Mouse (Mus musculus): Measurements from ENCODE around the gene Msrb2. TPM values are rescaled to one million over a fixed set of nuclear protein-coding genes. Genes with fewer than 3 reads are reported as not detected.

The Msrb2 gene
- polyA plus RNA-seq (2015; fragmentation: Nextera tagmentation; extraction: Ambion mirVana), result 35.5 and 41.5 TPM in 2 replicates

- no peaks in the 10 kb centered on the region for H3K9me3 ChIP-seq
- H3K9ac ChIP-seq, result peak within 1 kb of the TSS; percentile 93
- H3K27me3 ChIP-seq (replicated peaks), result no peaks in the 10 kb centered on the region
- under 1% methylated on average over 39 of the region's 39 CpGs for whole genome bisulfite sequencing
- H3K4me3 ChIP-seq, result peak within 1 kb of the TSS; percentile 88
- peak; percentile 55; the same call in 1 of the 2 replicates for ATAC-seq (ENCODE audit: extremely low read depth, insufficient number of reproducible peaks, low FRiP score, low TSS enrichment)
- peaks cover 4% of the 10 kb centered on the region; the same call in 1 of the 2 replicates for H3K36me3 ChIP-seq
- peak within 1 kb of the TSS; percentile 90 for H3K27ac ChIP-seq (replicated peaks)
- H3K4me1 ChIP-seq, result peaks cover 4% of the 10 kb centered on the region; the same call in 1 of the 2 replicates
- H3K4me2 ChIP-seq, result peak within 1 kb of the TSS; percentile 73
Measured at GRCm38 (mm10) chr2:19371390-19372158, at the start of gene Msrb2. Msrb2 (plus strand) TSS chr2:19371440.

- H3K36me3 ChIP-seq, result no peaks in the 10 kb centered on the region
- no peaks in the 10 kb centered on the region for H3K4me1 ChIP-seq
- H3K9me3 ChIP-seq, result no peaks in the 10 kb centered on the region
- no peak overlapping the region for H3K4me3 ChIP-seq
- WGBS, result 76% methylated on average over 9 of the region's 9 CpGs
- no peak for ATAC-seq (ENCODE audit: extremely low read depth, insufficient number of reproducible peaks, low FRiP score, low TSS enrichment)
- H3K27me3 ChIP-seq (replicated peaks), result no peaks in the 10 kb centered on the region
- H3K9ac ChIP-seq, result no peak overlapping the region
- H3K27ac ChIP-seq (replicated peaks), result no peak overlapping the region
- H3K4me2 ChIP-seq, result no peak overlapping the region
Measured at GRCm38 (mm10) chr2:19322448-19322847, 48.8 kb upstream of the Msrb2 start.

GRCm38 (mm10) chr2:19326376-19326775 lies 44.9 kb upstream of the Msrb2 start:
- no peaks in the 10 kb centered on the region for H3K9me3 ChIP-seq
- no peak overlapping the region for H3K9ac ChIP-seq
- H3K4me3 ChIP-seq, result no peak overlapping the region
- no peak overlapping the region for H3K27ac ChIP-seq (replicated peaks)
- no peaks in the 10 kb centered on the region for H3K36me3 ChIP-seq
- 65% methylated on average over 1 of the region's 1 CpGs for WGBS
- H3K4me2 ChIP-seq, result no peak overlapping the region
- no peaks in the 10 kb centered on the region for H3K4me1 ChIP-seq
- ATAC-seq (ENCODE audit: extremely low read depth, insufficient number of reproducible peaks, low FRiP score, low TSS enrichment), result no peak
- H3K27me3 ChIP-seq (replicated peaks), result no peaks in the 10 kb centered on the region

GRCm38 (mm10) chr2:19327811-19328210 lies 43.4 kb upstream of the Msrb2 start:
- Histone ChIP-seq H3K4me3 (no peak overlapping the region), H3K36me3 (no peaks in the 10 kb centered on the region), H3K4me2 (no peak overlapping the region), H3K9me3 (no peaks in the 10 kb centered on the region), H3K27ac (replicated peaks) (no peak overlapping the region), H3K27me3 (replicated peaks) (no peaks in the 10 kb centered on the region), H3K4me1 (no peaks in the 10 kb centered on the region), H3K9ac (no peak overlapping the region)
- WGBS, result 74% methylated on average over 4 of the region's 4 CpGs
- no peak for ATAC-seq (ENCODE audit: extremely low read depth, insufficient number of reproducible peaks, low FRiP score, low TSS enrichment)

- peaks cover 7% of the 10 kb centered on the region; the same call in 1 of the 2 replicates for H3K27me3 ChIP-seq (replicated peaks)
- H3K9ac ChIP-seq, result peak overlapping the region; percentile 54
- peaks cover 2% of the 10 kb centered on the region; the same call in 1 of the 2 replicates for H3K4me1 ChIP-seq
- no peaks in the 10 kb centered on the region for H3K36me3 ChIP-seq
- ATAC-seq (ENCODE audit: extremely low read depth, insufficient number of reproducible peaks, low FRiP score, low TSS enrichment), result no peak
- 33% methylated on average over 10 of the region's 10 CpGs for WGBS
- H3K4me2 ChIP-seq, result peak overlapping the region; percentile 63
- H3K27ac ChIP-seq (replicated peaks), result no peak overlapping the region; the same call in 1 of the 2 replicates
- no peaks in the 10 kb centered on the region for H3K9me3 ChIP-seq
- H3K4me3 ChIP-seq, result peak overlapping the region; percentile 34
Measured at GRCm38 (mm10) chr2:19343901-19344635, 27.2 kb upstream of the Msrb2 start.

- Histone ChIP-seq H3K4me1 (peaks cover 2% of the 10 kb centered on the region; the same call in 1 of the 2 replicates), H3K4me3 (peak overlapping the region; percentile 34), H3K4me2 (peak overlapping the region; percentile 63), H3K9me3 (no peaks in the 10 kb centered on the region), H3K9ac (peak overlapping the region; percentile 54), H3K27me3 (replicated peaks) (peaks cover 7% of the 10 kb centered on the region; the same call in 1 of the 2 replicates), H3K36me3 (no peaks in the 10 kb centered on the region), H3K27ac (replicated peaks) (no peak overlapping the region; the same call in 1 of the 2 replicates)
- 25% methylated on average over 19 of the region's 20 CpGs for WGBS
- ATAC-seq (ENCODE audit: extremely low read depth, insufficient number of reproducible peaks, low FRiP score, low TSS enrichment), result no peak
Measured at GRCm38 (mm10) chr2:19344636-19345413, 26.4 kb upstream of the Msrb2 start.

- WGBS, result 66% methylated on average over 5 of the region's 5 CpGs
- Histone ChIP-seq H3K9me3 (no peaks in the 10 kb centered on the region), H3K4me1 (peaks cover 2% of the 10 kb centered on the region; the same call in 1 of the 2 replicates), H3K27me3 (replicated peaks) (peaks cover 7% of the 10 kb centered on the region; the same call in 1 of the 2 replicates), H3K4me3 (no peak overlapping the region), H3K9ac (no peak overlapping the region), H3K36me3 (no peaks in the 10 kb centered on the region), H3K27ac (replicated peaks) (no peak overlapping the region), H3K4me2 (no peak overlapping the region)
- ATAC-seq (ENCODE audit: extremely low read depth, insufficient number of reproducible peaks, low FRiP score, low TSS enrichment), result no peak
Measured at GRCm38 (mm10) chr2:19345414-19345964, 25.8 kb upstream of the Msrb2 start.

- H3K27ac ChIP-seq (replicated peaks), result no peak overlapping the region
- H3K4me1 ChIP-seq, result peaks cover 2% of the 10 kb centered on the region; the same call in 1 of the 2 replicates
- H3K36me3 ChIP-seq, result no peaks in the 10 kb centered on the region
- H3K4me2 ChIP-seq, result no peak overlapping the region
- H3K27me3 ChIP-seq (replicated peaks), result peaks cover 7% of the 10 kb centered on the region; the same call in 1 of the 2 replicates
- ATAC-seq (ENCODE audit: extremely low read depth, insufficient number of reproducible peaks, low FRiP score, low TSS enrichment), result no peak
- 53% methylated on average over 3 of the region's 3 CpGs for WGBS
- no peak overlapping the region for H3K4me3 ChIP-seq
- no peaks in the 10 kb centered on the region for H3K9me3 ChIP-seq
- no peak overlapping the region for H3K9ac ChIP-seq
Measured at GRCm38 (mm10) chr2:19348454-19348853, 22.8 kb upstream of the Msrb2 start.

- no peak for ATAC-seq (ENCODE audit: extremely low read depth, insufficient number of reproducible peaks, low FRiP score, low TSS enrichment)
- 75% methylated on average over 5 of the region's 5 CpGs for WGBS
- H3K27ac ChIP-seq (replicated peaks), result no peak overlapping the region
- no peaks in the 10 kb centered on the region for H3K36me3 ChIP-seq
- no peak overlapping the region for H3K4me3 ChIP-seq
- no peaks in the 10 kb centered on the region for H3K9me3 ChIP-seq
- no peak overlapping the region for H3K4me2 ChIP-seq
- H3K4me1 ChIP-seq, result peaks cover 2% of the 10 kb centered on the region; the same call in 1 of the 2 replicates
- H3K27me3 ChIP-seq (replicated peaks), result peaks cover 7% of the 10 kb centered on the region; the same call in 1 of the 2 replicates
- no peak overlapping the region for H3K9ac ChIP-seq
Measured at GRCm38 (mm10) chr2:19350167-19350566, 21.1 kb upstream of the Msrb2 start.

- Histone ChIP-seq H3K27ac (replicated peaks) (no peak overlapping the region), H3K4me3 (no peak overlapping the region), H3K4me2 (no peak overlapping the region), H3K9ac (no peak overlapping the region), H3K27me3 (replicated peaks) (no peaks in the 10 kb centered on the region), H3K36me3 (no peaks in the 10 kb centered on the region), H3K4me1 (peaks cover 2% of the 10 kb centered on the region; the same call in 1 of the 2 replicates), H3K9me3 (no peaks in the 10 kb centered on the region)
- WGBS, result 89% methylated on average over 1 of the region's 1 CpGs
- no peak for ATAC-seq (ENCODE audit: extremely low read depth, insufficient number of reproducible peaks, low FRiP score, low TSS enrichment)
Measured at GRCm38 (mm10) chr2:19351615-19352253, 19.5 kb upstream of the Msrb2 start.

Measured in heart, embryonic 13.5 days (tissue).